Mouse (Mus musculus) thymus, postnatal 25 days (tissue): ENCODE measurements around the gene Hist1h2ah.
"Not testable (repeated sequence)": the region's sequence is repeated elsewhere in the genome, so short reads cannot be mapped to it uniquely, and the experiment has no call there.

Source experiments
- DNase-seq: peaks from one replicate; pipeline ENCODE4 v3.0.0; 2022

Hist1h2ah gene

GRCm38 (mm10) chr13:22035267-22036148 lies at the start of gene Hist1h2ah, which contains the start of gene Hist1h2bk:
TSS of gene Hist1h2ah (minus strand) at chr13:22035568.
TSS of gene Hist1h2bk (plus strand) at chr13:22035870.
- DNase-seq, result peak; percentile 86

GRCm38 (mm10) chr13:22084140-22084539 lies 48.8 kb upstream of the Hist1h2ah start, which contains the start of gene Vmn1r188:
TSS of gene Vmn1r188 (plus strand) at chr13:22084440.
- not testable (repeated sequence) for DNase-seq

- DNase-seq, result no peak
These were observed 28.1 kb upstream of the Hist1h2ah start for GRCm38 (mm10) chr13:22063468-22063867.

- DNase-seq, result no peak
These were observed 26.1 kb upstream of the Hist1h2ah start for GRCm38 (mm10) chr13:22061422-22061821.

- DNase-seq, result no peak
These were observed 18.4 kb upstream of the Hist1h2ah start for GRCm38 (mm10) chr13:22053754-22054153.

GRCm38 (mm10) chr13:22051523-22051859 lies 16.1 kb upstream of the Hist1h2ah start:
- DNase-seq, result no peak

GRCm38 (mm10) chr13:22050591-22051522 lies 15.5 kb upstream of the Hist1h2ah start:
- DNase-seq, result peak; percentile 95

- peak; percentile 64 for DNase-seq
These were observed 14.5 kb upstream of the Hist1h2ah start for GRCm38 (mm10) chr13:22049737-22050440.

- DNase-seq, result no peak
These were observed 13.7 kb upstream of the Hist1h2ah start for GRCm38 (mm10) chr13:22049041-22049440.

- DNase-seq, result no peak
These were observed 9.9 kb upstream of the Hist1h2ah start for GRCm38 (mm10) chr13:22045311-22045710.

GRCm38 (mm10) chr13:22044432-22045155 lies 9.2 kb upstream of the Hist1h2ah start:
- DNase-seq, result no peak

- no peak for DNase-seq
These were observed 8.4 kb upstream of the Hist1h2ah start for GRCm38 (mm10) chr13:22043503-22044431.

- DNase-seq, result peak; percentile 88
These were observed 7.5 kb upstream of the Hist1h2ah start, which contains the start of the genes Hist1h2ag and Hist1h2bj for GRCm38 (mm10) chr13:22042568-22043502. TSS of gene Hist1h2ag (minus strand) at chr13:22042944. TSS of gene Hist1h2bj (plus strand) at chr13:22043214.

GRCm38 (mm10) chr13:22041651-22042567 lies 6.5 kb upstream of the Hist1h2ah start:
- no peak for DNase-seq

GRCm38 (mm10) chr13:22041142-22041536 lies 5.8 kb upstream of the Hist1h2ah start, which contains the start of gene Hist1h4i:
TSS of gene Hist1h4i (minus strand) at chr13:22041362.
- peak; percentile 99 for DNase-seq

- DNase-seq, result no peak
These were observed 5.2 kb upstream of the Hist1h2ah start for GRCm38 (mm10) chr13:22040464-22041141.

- no peak for DNase-seq
These were observed 4.6 kb upstream of the Hist1h2ah start for GRCm38 (mm10) chr13:22039951-22040463.
